Mouse (Mus musculus) right cerebral cortex, postnatal 10 days (tissue): ENCODE data around the gene Hoxd9.

Experiments
- DNase-seq, 2 experiments: peaks; one replicate each; pipeline ENCODE4 v3.0.0; 2021; ENCODE audit warnings: low spot score in 2 of 2

Gene Hoxd9

GRCm38 (mm10) chr2:74668370-74669229, 28.9 kb upstream of the Hoxd9 start:
- DNase-seq, result peak in 1 of 2 experiments; percentile 30

- no peak for DNase-seq
Measured at GRCm38 (mm10) chr2:74669230-74669578, 28.3 kb upstream of the Hoxd9 start.

GRCm38 (mm10) chr2:74669650-74670235, 27.8 kb upstream of the Hoxd9 start:
- DNase-seq, result no peak

GRCm38 (mm10) chr2:74670632-74671188, 26.8 kb upstream of the Hoxd9 start:
- no peak for DNase-seq

- no peak for DNase-seq
Measured at GRCm38 (mm10) chr2:74671847-74672246, 25.7 kb upstream of the Hoxd9 start.

- DNase-seq, result no peak
Measured at GRCm38 (mm10) chr2:74672481-74673362, 24.8 kb upstream of the Hoxd9 start.

GRCm38 (mm10) chr2:74673835-74674425, 23.6 kb upstream of the Hoxd9 start:
- no peak for DNase-seq

GRCm38 (mm10) chr2:74674881-74675665, 22.5 kb upstream of the Hoxd9 start, which contains the start of gene Hoxd12:
Gene Hoxd12, plus strand, starts transcription at chr2:74675013.
- no peak for DNase-seq

GRCm38 (mm10) chr2:74675666-74676282, 21.8 kb upstream of the Hoxd9 start:
- DNase-seq, result no peak

- DNase-seq, result no peak
Measured at GRCm38 (mm10) chr2:74676376-74677052, 21.0 kb upstream of the Hoxd9 start.

- no peak for DNase-seq
Measured at GRCm38 (mm10) chr2:74677106-74677505, 20.4 kb upstream of the Hoxd9 start.

- no peak for DNase-seq
Measured at GRCm38 (mm10) chr2:74678891-74679595, 18.5 kb upstream of the Hoxd9 start, which contains the start of gene Hoxd11. Gene Hoxd11, plus strand, starts transcription at chr2:74679557.

GRCm38 (mm10) chr2:74679596-74679971, 17.9 kb upstream of the Hoxd9 start:
- DNase-seq, result no peak

GRCm38 (mm10) chr2:74679980-74680379, 17.5 kb upstream of the Hoxd9 start:
- DNase-seq, result no peak

GRCm38 (mm10) chr2:74680561-74681398, 16.7 kb upstream of the Hoxd9 start:
- no peak for DNase-seq

GRCm38 (mm10) chr2:74681594-74682531, 15.7 kb upstream of the Hoxd9 start:
- peak in 1 of 2 experiments; percentile 24 for DNase-seq

GRCm38 (mm10) chr2:74682796-74683195, 14.7 kb upstream of the Hoxd9 start:
- DNase-seq, result no peak
